Mouse (Mus musculus) forebrain, embryonic 14.5 days (tissue): ENCODE results near the gene Cldn5. TPM values are rescaled to one million over a fixed set of nuclear protein-coding genes. Genes with fewer than 3 reads are reported as not detected.
A peak's percentile ranks its signal among the peaks of the same experiment; 100 is the strongest.

ENCODE experiments used
- ATAC-seq: fragments of 200-750 bp; cut with Nextera tagmentation; 2 replicates; pipeline ENCODE4 v1.8.0; 2017; ENCODE audit warnings: mild to moderate bottlenecking, moderate library complexity
- DNase-seq: peaks from one replicate; pipeline ENCODE4 v3.0.0-alpha.2; 2015; ENCODE audit warnings: low spot score
- H3K27ac ChIP-seq: fragments of 300-500 bp; sonication (generic); 2 replicates; pipeline ENCODE4 v1.5.1; 2014; ENCODE audit warnings: low read depth, mild to moderate bottlenecking, control low read depth, low read length, moderate library complexity
- H3K27me3 ChIP-seq: fragments of 300-500 bp; sonication (generic); replicated peaks from 2 replicates; pipeline ENCODE4 v1.6.1; 2014; ENCODE audit warnings: low read length, control low read depth, mixed read lengths; ENCODE audit not compliant: control insufficient read depth, insufficient read depth
- H3K36me3 ChIP-seq: fragments of 300-500 bp; sonication (generic); 2 replicates; pipeline ENCODE4 v1.6.1; 2014; ENCODE audit warnings: low read length, control low read depth; ENCODE audit not compliant: control insufficient read depth, insufficient read depth
- H3K4me1 ChIP-seq: fragments of 300-500 bp; sonication (generic); 2 replicates; pipeline ENCODE4 v1.6.1; 2014; ENCODE audit warnings: antibody characterized with exemption, low read length, control low read depth; ENCODE audit not compliant: control insufficient read depth, insufficient read depth
- H3K4me2 ChIP-seq: fragments of 300-500 bp; sonication (generic); 2 replicates; pipeline ENCODE4 v1.6.1; 2014; ENCODE audit warnings: mild to moderate bottlenecking, control low read depth, low read length
- H3K4me3 ChIP-seq: fragments of 300-500 bp; sonication (generic); 2 replicates; pipeline ENCODE4 v1.5.1; 2014; ENCODE audit warnings: low read depth, low read length, control low read depth
- H3K9ac ChIP-seq: fragments of 300-500 bp; sonication (generic); 2 replicates; pipeline ENCODE4 v1.6.1; 2014; ENCODE audit warnings: mild to moderate bottlenecking, low read length, control low read depth, moderate library complexity
- H3K9me3 ChIP-seq: fragments of 300-500 bp; sonication (generic); replicated peaks from 2 replicates; pipeline ENCODE4 v1.6.1; 2016; ENCODE audit warnings: low read length, control low read depth, mixed read lengths; ENCODE audit not compliant: control insufficient read depth
- WGBS: fragments of 180-500 bp; shearing (Covaris S2); extraction: QIAGEN DNeasy Blood & Tissue Kit; methylation state at CpG from one replicate; pipeline ENCODE4 v1.1.7; 2014; 5-methylcytosine and 5-hydroxymethylcytosine counted together
- polyA plus RNA-seq: library from polyadenylated mRNA; unstranded; fragments of >200 nt; fragmentation: Nextera tagmentation; extraction: Ambion mirVana; gene quantifications from 2 replicates; pipeline ENCODE4 v1.2.1, GENCODE M21; 2014

Gene Cldn5
- polyA plus RNA-seq, 1 experiment from 2014 or later: 92.0 TPM

GRCm38 (mm10) chr16:18798841-18799240 is 22.2 kb downstream of the Cldn5 start:
- Histone ChIP-seq H3K27me3 (no peaks in the 10 kb centered on the region), H3K4me1 (no peaks in the 10 kb centered on the region), H3K27ac (no peak overlapping the region), H3K36me3 (peaks cover 64% of the 10 kb centered on the region), H3K9me3 (no peaks in the 10 kb centered on the region), H3K4me2 (no peak overlapping the region), H3K4me3 (no peak overlapping the region), H3K9ac (no peak overlapping the region)
- ATAC-seq (no peak), DNase-seq (peak; percentile 46)
- WGBS: 75% methylated on average over 2 of the region's 2 CpGs

- Histone ChIP-seq H3K4me3 (no peak overlapping the region), H3K36me3 (peaks cover 46% of the 10 kb centered on the region), H3K4me2 (no peak overlapping the region), H3K4me1 (no peaks in the 10 kb centered on the region), H3K9ac (no peak overlapping the region), H3K27me3 (no peaks in the 10 kb centered on the region), H3K27ac (no peak overlapping the region), H3K9me3 (no peaks in the 10 kb centered on the region)
- DNase-seq (no peak), ATAC-seq (no peak)
- WGBS: 82% methylated on average over 2 of the region's 2 CpGs
Observed at GRCm38 (mm10) chr16:18805746-18806145, 29.1 kb downstream of the Cldn5 start.

- Histone ChIP-seq H3K27me3 (no peaks in the 10 kb centered on the region), H3K4me2 (no peak overlapping the region), H3K4me1 (peaks cover 9% of the 10 kb centered on the region), H3K4me3 (no peak overlapping the region), H3K27ac (no peak overlapping the region), H3K36me3 (peaks cover 35% of the 10 kb centered on the region), H3K9me3 (no peaks in the 10 kb centered on the region), H3K9ac (no peak overlapping the region)
- DNase-seq (no peak), ATAC-seq (no peak)
- WGBS: 97% methylated on average over 5 of the region's 5 CpGs
Observed at GRCm38 (mm10) chr16:18809001-18809400, 32.4 kb downstream of the Cldn5 start.

- H3K27me3 ChIP-seq: no peaks in the 10 kb centered on the region
- peak overlapping the region; percentile 68 for H3K4me3 ChIP-seq
- peak overlapping the region; percentile 75 for H3K9ac ChIP-seq
- ATAC-seq (no peak; the same call in 1 of the 2 replicates), DNase-seq (no peak)
- H3K36me3 ChIP-seq: peaks cover 37% of the 10 kb centered on the region
- peaks cover 9% of the 10 kb centered on the region for H3K4me1 ChIP-seq
- H3K27ac ChIP-seq: no peak overlapping the region
- H3K9me3 ChIP-seq: no peaks in the 10 kb centered on the region
- WGBS: 11% methylated on average over 5 of the region's 5 CpGs
- H3K4me2 ChIP-seq: peak overlapping the region; percentile 61
Observed at GRCm38 (mm10) chr16:18811032-18811431, 34.4 kb downstream of the Cldn5 start.

GRCm38 (mm10) chr16:18811468-18812384 is 35.1 kb downstream of the Cldn5 start, which contains the start of the genes Ufd1 and Cdc45:
Gene Ufd1 (plus strand): TSS chr16:18811779.
Gene Cdc45 (minus strand): TSS chr16:18811987.
- Histone ChIP-seq H3K36me3 (peaks cover 43% of the 10 kb centered on the region), H3K4me1 (peaks cover 9% of the 10 kb centered on the region), H3K27ac (peak within 1 kb of the TSS; percentile 55; the same call in 1 of the 2 replicates), H3K9me3 (no peaks in the 10 kb centered on the region), H3K4me2 (peak within 1 kb of the TSS; percentile 61), H3K9ac (peak within 1 kb of the TSS; percentile 75), H3K27me3 (no peaks in the 10 kb centered on the region), H3K4me3 (peak within 1 kb of the TSS; percentile 68)
- peak; percentile 98 for DNase-seq
- under 1% methylated on average over 42 of the region's 42 CpGs for WGBS
- peak; percentile 96 for ATAC-seq

GRCm38 (mm10) chr16:18812385-18812910 is 35.8 kb downstream of the Cldn5 start:
- ATAC-seq (no peak; the same call in 1 of the 2 replicates), DNase-seq (no peak)
- Histone ChIP-seq H3K36me3 (peaks cover 43% of the 10 kb centered on the region), H3K9ac (peak overlapping the region; percentile 75), H3K4me1 (peaks cover 9% of the 10 kb centered on the region), H3K27me3 (no peaks in the 10 kb centered on the region), H3K4me3 (peak overlapping the region; percentile 68), H3K4me2 (peak overlapping the region; percentile 61), H3K27ac (peak overlapping the region; percentile 55; the same call in 1 of the 2 replicates), H3K9me3 (no peaks in the 10 kb centered on the region)
- WGBS: 2% methylated on average over 31 of the region's 31 CpGs

GRCm38 (mm10) chr16:18822356-18822755 is 45.7 kb downstream of the Cldn5 start:
- DNase-seq: no peak
- H3K27me3 ChIP-seq: no peaks in the 10 kb centered on the region
- no peak for ATAC-seq
- H3K9ac ChIP-seq: no peak overlapping the region
- WGBS: 83% methylated on average over 1 of the region's 1 CpGs
- H3K4me2 ChIP-seq: no peak overlapping the region
- no peak overlapping the region for H3K4me3 ChIP-seq
- H3K9me3 ChIP-seq: no peaks in the 10 kb centered on the region
- H3K27ac ChIP-seq: no peak overlapping the region
- H3K36me3 ChIP-seq: peaks cover 96% of the 10 kb centered on the region
- no peaks in the 10 kb centered on the region for H3K4me1 ChIP-seq

- Histone ChIP-seq H3K36me3 (peaks cover 96% of the 10 kb centered on the region), H3K4me3 (no peak overlapping the region), H3K4me2 (no peak overlapping the region), H3K27ac (no peak overlapping the region), H3K4me1 (no peaks in the 10 kb centered on the region), H3K9ac (no peak overlapping the region), H3K27me3 (no peaks in the 10 kb centered on the region), H3K9me3 (no peaks in the 10 kb centered on the region)
- 70% methylated on average over 4 of the region's 4 CpGs for WGBS
- ATAC-seq: no peak
- no peak for DNase-seq
Observed at GRCm38 (mm10) chr16:18822925-18823324, 46.3 kb downstream of the Cldn5 start.
